Mouse (Mus musculus) CH12.LX (cell line): ENCODE data around the gene Man1a2.

Experiments
- BHLHE40 ChIP-seq: IDR thresholded peaks from 2 replicates; pipeline ENCODE4 v1.6.1; 2011; ENCODE audit warnings: mild to moderate bottlenecking, low read depth, low read length, improper control_type of control experiment
- CTCF ChIP-seq, 2 experiments: IDR thresholded peaks in 1 of 2; conservative IDR thresholded peaks in 1 of 2; 2 replicates each; pipeline ENCODE4 v1.5.1; 2011 to 2012; ENCODE audit warnings: low read depth in 2 of 2, low read length in 2 of 2, improper control_type of control experiment in 1 of 2, inconsistent platforms in 1 of 2, mild to moderate bottlenecking in 1 of 2, moderate library complexity in 1 of 2
- E2F4 ChIP-seq: IDR thresholded peaks from 2 replicates; pipeline ENCODE4 v1.6.1; 2011; ENCODE audit warnings: low read depth, low read length, improper control_type of control experiment; ENCODE audit not compliant: insufficient replicate concordance
- EP300 ChIP-seq: IDR thresholded peaks from 2 replicates; pipeline ENCODE4 v1.6.1; 2011; ENCODE audit warnings: low read length, improper control_type of control experiment
- ETS1 ChIP-seq: conservative IDR thresholded peaks from 2 replicates; pipeline ENCODE4 v1.6.1; 2012; ENCODE audit warnings: low read depth, mild to moderate bottlenecking, inconsistent platforms, low read length, improper control_type of control experiment, moderate library complexity
- IRF4 ChIP-seq: IDR thresholded peaks from 2 replicates; pipeline ENCODE4 v1.6.1; 2014; ENCODE audit warnings: low read depth, mild to moderate bottlenecking, inconsistent platforms, low read length, improper control_type of control experiment
- MAX ChIP-seq: IDR thresholded peaks from 2 replicates; pipeline ENCODE4 v1.6.1; 2011; ENCODE audit warnings: low read length, improper control_type of control experiment
- MYC ChIP-seq: IDR thresholded peaks from 2 replicates; pipeline ENCODE4 v1.6.1; 2011; ENCODE audit warnings: low read depth, mild to moderate bottlenecking, improper control_type of control experiment, low read length
- NELFE ChIP-seq: IDR thresholded peaks from 2 replicates; pipeline ENCODE4 v1.6.1; 2011; ENCODE audit warnings: low read depth, low read length, improper control_type of control experiment
- POLR2A ChIP-seq: IDR thresholded peaks from 2 replicates; pipeline ENCODE4 v1.6.1; 2011; ENCODE audit warnings: low read depth, mild to moderate bottlenecking, improper control_type of control experiment, low read length
- RAD21 ChIP-seq: IDR thresholded peaks from 2 replicates; pipeline ENCODE4 v1.6.1; 2011; ENCODE audit warnings: low read depth, mild to moderate bottlenecking, low read length, improper control_type of control experiment, moderate library complexity
- TCF12 ChIP-seq: IDR thresholded peaks from 2 replicates; pipeline ENCODE4 v1.6.1; 2014; ENCODE audit warnings: low read depth, mild to moderate bottlenecking, inconsistent platforms, low read length, improper control_type of control experiment
- USF1 ChIP-seq: IDR thresholded peaks from 2 replicates; pipeline ENCODE4 v1.6.1; 2014; ENCODE audit warnings: low read depth, mild to moderate bottlenecking, inconsistent platforms, low read length, improper control_type of control experiment
- ZMIZ1 ChIP-seq: IDR thresholded peaks from 2 replicates; pipeline ENCODE4 v1.6.1; 2012; ENCODE audit warnings: low read depth, mild to moderate bottlenecking, inconsistent platforms, low read length, improper control_type of control experiment

DNA sequence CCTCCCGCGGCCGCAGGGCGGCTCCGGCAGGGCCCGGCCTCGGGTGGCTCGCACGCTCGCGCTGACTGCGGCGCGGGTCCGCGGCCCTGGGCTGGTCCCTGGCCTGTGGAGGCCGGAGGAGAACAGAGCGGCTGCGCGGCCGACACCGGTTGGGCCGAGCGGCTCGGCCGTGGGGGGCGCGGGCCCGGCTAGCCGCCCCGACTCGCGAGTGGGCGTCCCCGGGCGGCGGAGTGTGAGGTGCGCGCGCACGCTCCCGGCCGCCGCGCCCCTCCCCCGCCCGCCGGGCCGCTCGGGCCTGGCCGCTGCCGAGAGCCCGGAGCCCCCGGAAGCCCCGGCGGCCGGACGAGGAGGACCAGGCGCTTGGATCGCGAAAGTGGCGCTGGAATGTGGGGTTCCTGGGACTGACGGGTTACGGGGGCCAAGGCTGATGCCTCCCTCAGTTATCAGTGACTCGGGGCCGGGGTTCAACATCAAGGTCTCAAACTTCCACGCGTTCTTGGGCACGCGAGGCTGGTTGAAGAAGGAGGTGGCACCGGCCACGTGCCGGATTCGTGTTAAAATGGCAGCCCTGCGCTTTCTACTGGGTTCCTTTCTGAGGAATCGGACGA lies 564 bp upstream of the Man1a2 start:
- TF ChIP-seq CTCF (conservative IDR thresholded peaks at IDR 0.05 in 1 of 2, IDR thresholded peaks at IDR 0.05 in 1 of 2; ENCODE audit: low read depth in 2 of 2, low read length in 2 of 2) (no peak), ETS1 (no peak), NELFE (peak; percentile 69), TCF12 (no peak; the same call in 1 of the 2 replicates), MAX (peak; percentile 93), BHLHE40 (peak; percentile 88), POLR2A (peak; percentile 60; the same call in 1 of the 2 replicates), USF1 (peak; percentile 31), EP300 (no peak), MYC (peak; percentile 96), RAD21 (no peak), ZMIZ1 (no peak), IRF4 (0 out of 2 replicates have a peak, but pooled peaks have one; percentile 7), E2F4 (no peak)
